Mouse (Mus musculus) limb, embryonic 11.5 days (tissue): Measurements from ENCODE around the gene Nrm. TPM values are rescaled to one million over a fixed set of nuclear protein-coding genes. Genes with fewer than 3 reads are reported as not detected.

Source experiments
- ATAC-seq: fragments of 200-750 bp; cut with Nextera tagmentation; 2 replicates; pipeline ENCODE4 v1.8.0; 2017; ENCODE audit warnings: low read depth; ENCODE audit not compliant: insufficient number of reproducible peaks, low FRiP score, low TSS enrichment
- DNase-seq: peaks from one replicate; pipeline ENCODE4 v3.0.0-alpha.2; 2015; ENCODE audit warnings: low spot score
- H3K27ac ChIP-seq: fragments of 300-500 bp; sonication (generic); replicated peaks from 2 replicates; pipeline ENCODE4 v1.5.1; 2014; ENCODE audit warnings: low read depth, mild to moderate bottlenecking, low read length
- H3K27me3 ChIP-seq: fragments of 300-500 bp; sonication (generic); 2 replicates; pipeline ENCODE4 v1.6.1; 2014; ENCODE audit warnings: mild to moderate bottlenecking, low read length, mixed read lengths; ENCODE audit not compliant: control insufficient read depth, insufficient read depth
- H3K36me3 ChIP-seq: fragments of 300-500 bp; sonication (generic); 2 replicates; pipeline ENCODE4 v1.6.1; 2014; ENCODE audit warnings: mild to moderate bottlenecking, low read length, moderate library complexity, mixed read lengths; ENCODE audit not compliant: control insufficient read depth, insufficient read depth
- H3K4me1 ChIP-seq: fragments of 300-500 bp; sonication (generic); 2 replicates; pipeline ENCODE4 v1.6.1; 2014; ENCODE audit warnings: low read length, mixed read lengths; ENCODE audit not compliant: control insufficient read depth, insufficient read depth
- H3K4me2 ChIP-seq: fragments of 300-500 bp; sonication (generic); 2 replicates; pipeline ENCODE4 v1.6.1; 2014; ENCODE audit warnings: low read depth, mild to moderate bottlenecking, moderate library complexity; ENCODE audit not compliant: severe bottlenecking
- H3K4me3 ChIP-seq: fragments of 300-500 bp; sonication (generic); 2 replicates; pipeline ENCODE4 v1.5.1; 2014; ENCODE audit warnings: low read depth, low read length
- H3K9ac ChIP-seq: fragments of 300-500 bp; sonication (generic); 2 replicates; pipeline ENCODE4 v1.6.1; 2014; ENCODE audit warnings: mild to moderate bottlenecking, low read length
- H3K9me3 ChIP-seq: fragments of 300-500 bp; sonication (generic); 2 replicates; pipeline ENCODE4 v1.6.1; 2016; ENCODE audit warnings: low read length; ENCODE audit not compliant: control insufficient read depth
- WGBS: fragments of 180-500 bp; shearing (Covaris S2); extraction: QIAGEN DNeasy Blood & Tissue Kit; methylation state at CpG from one replicate; pipeline ENCODE4 v1.1.7; 2014; 5-methylcytosine and 5-hydroxymethylcytosine counted together
- polyA plus RNA-seq: library from polyadenylated mRNA; unstranded; fragments of >200 nt; fragmentation: Nextera tagmentation; extraction: Ambion mirVana; gene quantifications from 2 replicates; pipeline ENCODE4 v1.2.1, GENCODE M21; 2014

Gene Nrm
- polyA plus RNA-seq, 1 experiment from 2014 or later = 55.6 TPM

DNA sequence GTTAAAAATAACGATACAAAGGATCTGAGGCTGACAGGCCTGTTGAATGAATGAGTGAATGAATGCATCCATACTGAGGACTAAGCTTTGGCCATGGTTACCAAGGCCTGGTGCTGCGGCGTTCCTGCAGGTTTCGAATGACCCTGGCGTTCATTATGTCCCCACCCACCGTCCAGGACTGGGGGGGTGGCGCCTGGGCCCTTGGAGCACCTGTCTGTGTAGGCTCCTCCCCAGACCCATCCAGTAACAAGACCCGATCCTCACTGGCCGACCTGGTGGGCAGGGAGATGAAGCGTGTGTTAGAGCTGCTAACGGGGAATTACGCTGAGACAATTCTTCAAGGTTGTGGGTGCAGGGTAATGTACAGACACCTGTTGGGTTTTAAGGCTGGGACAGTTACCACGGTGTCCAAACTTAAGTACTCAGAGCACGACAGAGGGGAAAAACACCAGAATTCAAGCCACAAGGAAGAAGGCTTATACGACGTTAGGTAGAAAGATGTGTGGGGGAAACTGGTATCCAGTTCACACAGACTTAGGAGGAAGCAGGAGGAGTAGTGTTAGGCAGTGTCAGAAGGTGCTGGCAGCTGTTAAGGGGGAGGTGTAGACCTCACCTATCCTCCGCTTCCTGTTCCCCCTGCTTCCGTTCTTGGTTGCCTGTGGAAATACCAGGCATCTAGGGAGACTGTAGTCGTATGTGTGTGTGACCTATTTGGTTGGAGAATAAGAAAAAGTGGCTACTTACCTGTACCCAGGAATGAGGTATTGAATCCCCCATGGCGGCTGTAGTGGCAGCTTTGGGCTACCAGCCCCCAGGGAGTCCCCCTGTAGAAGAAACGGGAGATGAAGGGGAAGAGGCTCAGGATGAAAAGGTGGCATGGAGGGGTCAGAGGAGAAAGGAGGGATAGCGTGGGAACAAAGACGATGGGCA, 36.8 kb downstream of the Nrm start:
- H3K4me1 ChIP-seq = peaks cover 4% of the 10 kb centered on the region; the same call in 1 of the 2 replicates
- H3K9me3 ChIP-seq = no peaks in the 10 kb centered on the region
- peaks cover 6% of the 10 kb centered on the region; the same call in 1 of the 2 replicates for H3K36me3 ChIP-seq
- 45% methylated on average over 23 of the region's 23 CpGs for WGBS
- H3K4me3 ChIP-seq = peak overlapping the region; percentile 52; the same call in 1 of the 2 replicates
- ATAC-seq = peak; percentile 51; the same call in 1 of the 2 replicates
- DNase-seq = peak; percentile 33
- peak overlapping the region; percentile 92 for H3K4me2 ChIP-seq
- no peaks in the 10 kb centered on the region for H3K27me3 ChIP-seq
- no peak overlapping the region; the same call in 1 of the 2 replicates for H3K27ac ChIP-seq
- H3K9ac ChIP-seq = peak overlapping the region; percentile 79; the same call in 1 of the 2 replicates

DNA sequence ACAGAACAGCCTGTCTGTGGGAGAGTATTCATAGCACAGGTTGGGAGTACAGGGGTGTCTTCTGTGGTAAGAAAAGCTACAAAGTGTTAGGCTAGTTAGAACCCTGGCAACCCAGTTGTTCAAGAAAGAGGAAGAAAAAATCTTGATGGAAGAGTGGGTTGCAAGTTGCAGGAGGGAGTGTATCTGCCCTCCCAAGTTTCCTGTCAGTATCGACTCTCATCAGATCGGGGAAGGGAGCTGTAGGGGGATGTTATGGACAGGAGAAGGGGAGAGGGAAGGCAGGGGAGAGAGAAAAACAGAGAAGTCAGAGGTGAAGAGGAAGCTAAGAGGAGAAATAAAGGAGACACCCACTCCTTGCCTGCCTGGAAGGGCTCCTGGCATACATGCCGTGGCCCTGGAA, 39.5 kb downstream of the Nrm start:
- Histone ChIP-seq H3K36me3 (peaks cover 10% of the 10 kb centered on the region), H3K27ac (no peak overlapping the region)
- 84% methylated on average over 3 of the region's 3 CpGs for WGBS

DNA sequence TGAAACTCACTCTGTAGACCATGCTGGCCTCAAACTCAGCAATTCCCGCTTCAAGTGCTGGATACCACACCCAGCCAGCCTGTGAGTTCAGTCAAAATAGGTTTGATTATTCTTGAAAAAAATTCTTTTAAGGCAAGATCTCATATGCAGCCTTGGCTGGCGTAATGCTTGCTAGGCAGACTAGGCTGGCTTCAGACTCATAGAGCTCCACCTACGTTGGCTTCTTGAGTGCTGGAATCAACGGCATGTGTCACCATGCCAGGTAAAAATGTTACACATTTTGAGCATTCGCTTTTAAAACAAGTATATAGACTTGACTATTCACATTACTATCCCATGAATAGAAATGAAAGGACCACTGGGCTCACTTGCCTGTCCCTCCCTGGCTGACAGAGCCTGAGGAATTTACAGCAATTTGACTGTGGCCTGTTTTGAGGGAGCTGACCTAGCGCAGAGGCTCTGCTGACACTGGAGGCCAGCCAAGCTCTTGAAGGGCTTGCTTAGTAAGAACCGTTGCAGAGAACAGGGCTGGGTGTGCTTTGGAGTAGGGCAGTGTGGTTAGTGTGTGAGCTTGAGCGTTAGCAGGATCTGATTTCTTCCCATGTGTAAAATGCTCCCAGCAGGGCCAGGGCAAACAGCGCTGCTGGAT, 42.3 kb downstream of the Nrm start:
- Histone ChIP-seq H3K9me3 (no peaks in the 10 kb centered on the region), H3K36me3 (peaks cover 10% of the 10 kb centered on the region), H3K9ac (no peak overlapping the region), H3K27me3 (no peaks in the 10 kb centered on the region), H3K27ac (no peak overlapping the region), H3K4me2 (no peak overlapping the region), H3K4me1 (no peaks in the 10 kb centered on the region), H3K4me3 (no peak overlapping the region)
- DNase-seq (no peak), ATAC-seq (no peak)
- WGBS = 91% methylated on average over 9 of the region's 9 CpGs

More for the DNA sequence above, 39.5 kb downstream of the Nrm start:
- H3K4me3 ChIP-seq = no peak overlapping the region
- no peaks in the 10 kb centered on the region for H3K27me3 ChIP-seq
- DNase-seq = no peak
- H3K9ac ChIP-seq = no peak overlapping the region
- ATAC-seq = no peak
- H3K4me1 ChIP-seq = peaks cover 4% of the 10 kb centered on the region; the same call in 1 of the 2 replicates
- no peaks in the 10 kb centered on the region for H3K9me3 ChIP-seq
- no peak overlapping the region for H3K4me2 ChIP-seq

DNA sequence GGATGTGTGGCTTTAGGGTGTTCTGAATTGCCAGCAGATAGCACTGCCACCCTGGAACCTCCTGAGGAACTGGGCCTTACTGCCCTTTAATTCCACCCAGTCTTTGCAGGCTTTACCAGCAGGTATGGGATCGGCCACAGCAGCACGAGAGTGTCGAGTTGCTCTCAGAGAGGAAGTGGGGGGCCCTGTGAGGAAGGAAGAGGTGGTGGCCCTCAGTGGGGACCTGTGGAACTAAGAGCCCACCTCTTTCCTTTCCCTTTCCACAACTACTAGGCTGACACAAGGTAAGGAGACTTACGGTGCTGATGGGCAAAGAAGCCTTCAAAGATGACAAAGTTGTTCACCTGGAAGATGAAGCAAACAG, 42.9 kb downstream of the Nrm start:
- WGBS = 82% methylated on average over 4 of the region's 4 CpGs
- H3K4me1 ChIP-seq = peaks cover 2% of the 10 kb centered on the region
- no peak overlapping the region for H3K4me3 ChIP-seq
- no peaks in the 10 kb centered on the region for H3K27me3 ChIP-seq
- DNase-seq (no peak), ATAC-seq (no peak)
- peaks cover 10% of the 10 kb centered on the region for H3K36me3 ChIP-seq
- H3K27ac ChIP-seq = no peak overlapping the region
- H3K9ac ChIP-seq = no peak overlapping the region
- no peaks in the 10 kb centered on the region for H3K9me3 ChIP-seq
- no peak overlapping the region for H3K4me2 ChIP-seq

DNA sequence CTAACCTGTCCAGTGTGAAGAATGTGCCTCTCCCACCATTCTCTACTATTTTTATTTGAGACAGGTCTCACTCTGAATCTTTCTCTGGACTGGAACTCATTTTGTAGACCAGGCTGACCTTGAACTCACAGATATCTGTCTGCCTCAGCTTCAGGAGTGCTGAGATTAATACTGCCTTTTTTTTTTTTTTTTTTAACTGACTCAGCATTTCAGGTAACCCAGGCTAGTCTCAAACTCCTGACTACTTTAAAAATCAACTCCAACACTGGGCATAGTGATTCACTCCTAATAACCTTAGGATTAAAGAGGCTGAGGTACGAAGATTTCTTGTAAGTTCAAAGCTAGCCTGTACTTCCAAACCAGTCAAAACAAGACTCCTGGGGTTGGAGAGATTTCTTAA, 44.5 kb downstream of the Nrm start:
- Histone ChIP-seq H3K27ac (no peak overlapping the region), H3K27me3 (no peaks in the 10 kb centered on the region), H3K4me1 (peaks cover 7% of the 10 kb centered on the region), H3K9ac (no peak overlapping the region), H3K9me3 (no peaks in the 10 kb centered on the region), H3K36me3 (peaks cover 7% of the 10 kb centered on the region), H3K4me3 (no peak overlapping the region), H3K4me2 (no peak overlapping the region)
- no peak for ATAC-seq
- WGBS = 98% methylated on average over 1 of the region's 1 CpGs
- no peak for DNase-seq

DNA sequence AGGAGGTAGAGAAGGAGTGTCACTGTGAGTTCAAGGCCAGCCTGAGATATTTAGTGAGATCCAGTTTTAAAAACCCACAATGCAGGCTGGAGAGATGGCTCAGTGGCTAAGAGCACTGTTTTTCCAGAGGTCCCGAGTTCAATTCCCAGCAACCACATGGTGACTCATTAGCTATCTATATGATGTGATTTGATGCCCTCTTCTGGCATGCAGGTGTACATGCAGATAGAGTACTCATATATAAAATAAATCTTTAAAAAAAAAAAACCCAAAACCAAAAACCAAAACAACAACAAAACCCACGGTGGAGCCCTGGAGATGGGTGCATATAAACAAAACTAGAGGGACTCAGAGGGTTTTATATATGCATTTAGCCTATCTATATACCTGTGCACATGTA, 46.5 kb downstream of the Nrm start:
- ATAC-seq (no peak), DNase-seq (no peak)
- H3K4me3 ChIP-seq = no peak overlapping the region
- H3K36me3 ChIP-seq = peaks cover 7% of the 10 kb centered on the region
- 84% methylated on average over 2 of the region's 2 CpGs for WGBS
- no peak overlapping the region for H3K27ac ChIP-seq
- H3K4me1 ChIP-seq = peaks cover 7% of the 10 kb centered on the region
- no peaks in the 10 kb centered on the region for H3K27me3 ChIP-seq
- H3K4me2 ChIP-seq = no peak overlapping the region
- H3K9me3 ChIP-seq = no peaks in the 10 kb centered on the region
- no peak overlapping the region for H3K9ac ChIP-seq

DNA sequence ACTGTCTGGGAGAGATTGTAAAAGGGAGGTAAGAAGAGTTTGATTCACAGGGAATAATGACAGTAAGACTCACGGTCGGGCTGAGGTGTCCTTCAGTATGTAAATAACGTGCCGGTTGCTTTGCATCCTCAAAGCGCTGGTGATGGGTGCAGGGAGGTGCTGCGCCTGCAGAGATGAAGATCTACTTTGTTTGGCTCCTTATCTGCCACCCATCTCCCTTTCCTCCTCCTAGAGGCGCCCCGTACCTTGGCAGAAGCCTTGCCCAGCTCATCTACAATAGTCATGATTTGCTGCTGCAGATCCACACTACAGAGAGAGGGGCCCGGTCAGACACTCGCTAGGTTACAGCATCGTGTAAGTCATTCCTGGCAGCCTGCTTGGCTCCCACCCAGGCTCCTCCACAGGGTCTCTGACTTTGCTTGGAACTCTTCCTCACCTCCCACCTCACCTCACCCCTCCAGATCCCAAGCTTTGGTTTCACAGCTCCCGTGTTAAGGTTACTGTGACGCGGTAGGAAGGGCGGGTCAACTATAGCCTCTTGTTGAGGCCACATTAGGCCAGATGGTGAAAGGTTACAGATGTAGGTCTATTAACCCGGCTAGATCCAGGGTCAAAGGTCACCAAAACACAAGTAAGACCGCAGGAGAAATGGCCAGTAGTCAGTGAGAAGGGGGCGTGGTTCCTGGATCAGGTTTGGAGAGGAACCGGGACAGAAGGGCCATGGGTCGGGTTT, 48.2 kb downstream of the Nrm start:
- ATAC-seq = peak; percentile 34
- DNase-seq = peak; percentile 42
- Histone ChIP-seq H3K9me3 (no peaks in the 10 kb centered on the region), H3K4me3 (peak overlapping the region; percentile 71), H3K4me1 (peaks cover 7% of the 10 kb centered on the region), H3K27ac (peak overlapping the region; percentile 56), H3K9ac (peak overlapping the region; percentile 85), H3K36me3 (peaks cover 2% of the 10 kb centered on the region; the same call in 1 of the 2 replicates), H3K4me2 (peak overlapping the region; percentile 92), H3K27me3 (no peaks in the 10 kb centered on the region)
- 24% methylated on average over 20 of the region's 20 CpGs for WGBS

DNA sequence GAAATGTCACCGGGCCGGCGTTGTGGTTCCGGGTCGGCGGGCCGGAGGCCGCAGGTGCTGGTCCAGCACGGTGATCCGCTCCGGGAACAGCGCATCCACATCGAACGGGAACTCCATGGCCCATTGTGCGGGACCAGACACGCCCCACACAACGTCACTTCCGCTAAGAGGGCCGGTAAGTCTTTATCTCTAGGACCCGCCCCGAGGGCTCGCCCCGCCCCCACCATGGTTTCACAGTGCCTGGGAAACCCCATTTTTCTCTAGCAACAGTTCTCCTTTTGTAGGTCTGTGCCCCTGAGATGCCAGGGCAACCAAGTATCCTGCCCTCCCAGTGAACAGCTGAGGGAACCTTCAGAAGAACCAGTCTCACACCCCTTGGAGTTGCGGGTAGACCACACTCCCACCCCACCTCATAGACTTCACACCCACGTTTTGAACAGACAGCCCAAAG, 48.8 kb downstream of the Nrm start, which contains the start of gene Atat1:
Atat1 (minus strand) TSS at position 157 of the 451 bp plus-strand sequence.
- peaks cover 7% of the 10 kb centered on the region for H3K4me1 ChIP-seq
- WGBS = 5% methylated on average over 25 of the region's 25 CpGs
- DNase-seq (peak; percentile 98), ATAC-seq (peak; percentile 87)
- peaks cover 2% of the 10 kb centered on the region; the same call in 1 of the 2 replicates for H3K36me3 ChIP-seq
- peak within 1 kb of the TSS; percentile 92 for H3K4me2 ChIP-seq
- peak within 1 kb of the TSS; percentile 85 for H3K9ac ChIP-seq
- peak within 1 kb of the TSS; percentile 56 for H3K27ac ChIP-seq
- no peaks in the 10 kb centered on the region for H3K27me3 ChIP-seq
- H3K9me3 ChIP-seq = no peaks in the 10 kb centered on the region
- peak within 1 kb of the TSS; percentile 71 for H3K4me3 ChIP-seq
